Mouse (Mus musculus): ENCODE measurements at regions not wholly inside any gene's neighbourhood (a gene's known extent, or its start where the extent isn't known, plus 50 kb on each side); places are given as distances from the start of the nearest gene placed in this dataset.

DNA sequence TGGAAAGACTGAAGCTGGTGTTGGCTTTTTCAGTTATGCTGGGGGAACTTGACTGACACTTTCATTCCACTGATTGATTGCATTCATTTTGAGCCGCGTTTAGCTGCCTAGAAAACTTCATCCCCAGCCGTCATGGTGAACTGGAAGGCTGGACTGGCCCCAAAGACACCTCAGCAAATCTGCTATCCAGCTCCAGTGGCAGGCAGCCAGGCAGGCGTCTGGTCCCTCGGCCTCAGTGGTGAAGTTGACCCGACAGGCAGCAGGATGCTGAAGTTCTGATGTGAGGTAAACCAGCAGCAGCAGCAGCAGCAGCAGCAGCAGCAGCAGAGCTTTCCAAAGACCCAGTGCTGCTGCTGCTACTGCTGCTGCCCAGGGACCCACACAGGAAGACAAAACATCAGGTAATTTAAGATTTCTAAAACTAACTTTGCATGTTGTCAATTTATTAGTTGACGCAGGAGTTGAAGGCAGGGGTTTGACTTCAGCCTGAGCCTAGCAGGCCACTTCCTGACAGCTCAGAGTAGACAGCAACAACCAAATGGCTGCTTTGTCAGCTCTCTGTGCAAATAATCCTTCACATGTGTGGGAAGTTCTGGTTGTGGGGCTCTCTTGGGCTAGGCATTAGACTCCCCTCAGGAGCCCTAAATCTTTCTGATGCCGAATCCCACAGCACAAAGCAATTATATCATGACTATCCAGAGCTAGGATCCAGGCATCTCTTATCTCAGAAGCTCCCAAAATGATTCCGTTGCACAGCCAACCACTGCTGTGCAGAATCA, 200.4 kb upstream of the Nhs start:
- 59% methylated on average over 9 of the region's 9 CpGs for WGBS

GRCm38 (mm10) chrX:162348341-162348740, 188.8 kb upstream of the Nhs start:
- no peak overlapping the region for H3K9ac ChIP-seq (ENCODE audit: low read depth, low read length)
- no peaks in the 10 kb centered on the region for H3K36me3 ChIP-seq (ENCODE audit: control insufficient read depth, insufficient read depth, low read length)
- H3K4me1 ChIP-seq (ENCODE audit: control insufficient read depth, insufficient read depth, low read depth, low read length) = no peaks in the 10 kb centered on the region
- 54% methylated on average over 4 of the region's 4 CpGs for WGBS
- no peak overlapping the region for H3K27ac ChIP-seq (ENCODE audit: low read depth, low read length)
- H3K27me3 ChIP-seq (replicated peaks; ENCODE audit: control insufficient read depth, insufficient read depth, low read length) = 0 out of 2 replicates have a peak, but pooled peaks cover 2% of the 10 kb centered on the region
- no peaks in the 10 kb centered on the region for H3K9me3 ChIP-seq (ENCODE audit: control insufficient read depth, low read length)
- H3K4me3 ChIP-seq (ENCODE audit: low read length) = no peak overlapping the region
- no peak overlapping the region for H3K4me2 ChIP-seq (ENCODE audit: low read length)
- ATAC-seq = no peak

More for the DNA sequence above, 200.4 kb upstream of the Nhs start:
- Histone ChIP-seq H3K27me3 (replicated peaks; ENCODE audit: control insufficient read depth, insufficient read depth, low read length) (no peaks in the 10 kb centered on the region; the same call in 1 of the 2 replicates), H3K9me3 (ENCODE audit: control insufficient read depth, low read length) (no peaks in the 10 kb centered on the region), H3K27ac (ENCODE audit: low read depth, low read length) (no peak overlapping the region), H3K36me3 (ENCODE audit: control insufficient read depth, insufficient read depth, low read length) (no peaks in the 10 kb centered on the region), H3K4me3 (ENCODE audit: low read length) (no peak overlapping the region), H3K4me1 (ENCODE audit: control insufficient read depth, insufficient read depth, low read depth, low read length) (no peaks in the 10 kb centered on the region), H3K4me2 (ENCODE audit: low read length) (no peak overlapping the region), H3K9ac (ENCODE audit: low read depth, low read length) (no peak overlapping the region)
- no peak for ATAC-seq

GRCm38 (mm10) chrX:162347886-162348285, 188.4 kb upstream of the Nhs start:
- no peak overlapping the region for H3K4me2 ChIP-seq (ENCODE audit: low read length)
- no peak overlapping the region for H3K27ac ChIP-seq (ENCODE audit: low read depth, low read length)
- WGBS = 66% methylated on average over 2 of the region's 2 CpGs
- H3K4me3 ChIP-seq (ENCODE audit: low read length) = no peak overlapping the region
- H3K4me1 ChIP-seq (ENCODE audit: control insufficient read depth, insufficient read depth, low read depth, low read length) = no peaks in the 10 kb centered on the region
- 0 out of 2 replicates have a peak, but pooled peaks cover 2% of the 10 kb centered on the region for H3K27me3 ChIP-seq (replicated peaks; ENCODE audit: control insufficient read depth, insufficient read depth, low read length)
- no peaks in the 10 kb centered on the region for H3K9me3 ChIP-seq (ENCODE audit: control insufficient read depth, low read length)
- H3K36me3 ChIP-seq (ENCODE audit: control insufficient read depth, insufficient read depth, low read length) = no peaks in the 10 kb centered on the region
- no peak for ATAC-seq
- no peak overlapping the region for H3K9ac ChIP-seq (ENCODE audit: low read depth, low read length)

GRCm38 (mm10) chrX:162345497-162346143, 186.1 kb upstream of the Nhs start:
- Histone ChIP-seq H3K4me2 (ENCODE audit: low read length) (no peak overlapping the region), H3K9me3 (ENCODE audit: control insufficient read depth, low read length) (no peaks in the 10 kb centered on the region), H3K36me3 (ENCODE audit: control insufficient read depth, insufficient read depth, low read length) (no peaks in the 10 kb centered on the region), H3K27ac (ENCODE audit: low read depth, low read length) (no peak overlapping the region), H3K27me3 (replicated peaks; ENCODE audit: control insufficient read depth, insufficient read depth, low read length) (0 out of 2 replicates have a peak, but pooled peaks cover 2% of the 10 kb centered on the region), H3K4me1 (ENCODE audit: control insufficient read depth, insufficient read depth, low read depth, low read length) (no peaks in the 10 kb centered on the region), H3K4me3 (ENCODE audit: low read length) (no peak overlapping the region), H3K9ac (ENCODE audit: low read depth, low read length) (no peak overlapping the region)
- ATAC-seq = no peak
- WGBS = 69% methylated on average over 3 of the region's 3 CpGs

GRCm38 (mm10) chrX:162332121-162332520, 172.6 kb upstream of the Nhs start:
- Histone ChIP-seq H3K4me1 (ENCODE audit: control insufficient read depth, insufficient read depth, low read depth, low read length) (no peaks in the 10 kb centered on the region), H3K27me3 (replicated peaks; ENCODE audit: control insufficient read depth, insufficient read depth, low read length) (no peaks in the 10 kb centered on the region), H3K4me3 (ENCODE audit: low read length) (no peak overlapping the region), H3K27ac (ENCODE audit: low read depth, low read length) (no peak overlapping the region), H3K36me3 (ENCODE audit: control insufficient read depth, insufficient read depth, low read length) (no peaks in the 10 kb centered on the region), H3K9ac (ENCODE audit: low read depth, low read length) (no peak overlapping the region), H3K4me2 (ENCODE audit: low read length) (no peak overlapping the region), H3K9me3 (ENCODE audit: control insufficient read depth, low read length) (no peaks in the 10 kb centered on the region)
- no peak for ATAC-seq
- WGBS = 91% methylated on average over 5 of the region's 5 CpGs

DNA sequence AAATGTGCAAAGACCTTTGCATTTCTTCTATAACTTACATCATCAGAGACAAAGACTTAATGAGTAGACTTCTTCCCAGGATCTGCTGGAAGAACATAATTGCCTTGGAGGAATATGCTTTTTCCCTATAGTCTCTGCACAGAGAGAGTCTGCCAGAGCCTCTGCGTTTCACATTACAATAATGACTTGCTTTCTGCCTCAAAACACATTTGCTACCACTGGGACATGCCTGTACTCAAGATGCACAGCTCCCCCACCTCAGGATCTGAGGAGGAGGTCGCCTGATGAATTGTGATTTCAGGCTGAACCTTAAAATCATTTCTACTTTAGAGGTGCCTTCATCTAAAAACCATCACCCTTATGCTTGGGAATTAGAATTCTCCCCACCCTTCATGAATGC, 148.1 kb upstream of the Nhs start:
- Histone ChIP-seq H3K4me2 (ENCODE audit: low read length) (no peak overlapping the region), H3K27me3 (replicated peaks; ENCODE audit: control insufficient read depth, insufficient read depth, low read length) (no peaks in the 10 kb centered on the region), H3K9ac (ENCODE audit: low read depth, low read length) (no peak overlapping the region), H3K4me3 (ENCODE audit: low read length) (no peak overlapping the region), H3K9me3 (ENCODE audit: control insufficient read depth, low read length) (no peaks in the 10 kb centered on the region), H3K27ac (ENCODE audit: low read depth, low read length) (no peak overlapping the region), H3K4me1 (ENCODE audit: control insufficient read depth, insufficient read depth, low read depth, low read length) (no peaks in the 10 kb centered on the region), H3K36me3 (ENCODE audit: control insufficient read depth, insufficient read depth, low read length) (no peaks in the 10 kb centered on the region)
- 57% methylated on average over 2 of the region's 2 CpGs for WGBS
- peak; percentile 63; the same call in 1 of the 2 replicates for ATAC-seq

GRCm38 (mm10) chrX:162304145-162304544, 144.6 kb upstream of the Nhs start:
- H3K4me3 ChIP-seq (ENCODE audit: low read length) = no peak overlapping the region
- H3K36me3 ChIP-seq (ENCODE audit: control insufficient read depth, insufficient read depth, low read length) = no peaks in the 10 kb centered on the region
- H3K4me1 ChIP-seq (ENCODE audit: control insufficient read depth, insufficient read depth, low read depth, low read length) = no peaks in the 10 kb centered on the region
- no peak overlapping the region for H3K4me2 ChIP-seq (ENCODE audit: low read length)
- no peaks in the 10 kb centered on the region for H3K27me3 ChIP-seq (replicated peaks; ENCODE audit: control insufficient read depth, insufficient read depth, low read length)
- no peak for ATAC-seq
- H3K9ac ChIP-seq (ENCODE audit: low read depth, low read length) = no peak overlapping the region
- H3K9me3 ChIP-seq (ENCODE audit: control insufficient read depth, low read length) = no peaks in the 10 kb centered on the region
- H3K27ac ChIP-seq (ENCODE audit: low read depth, low read length) = no peak overlapping the region

- Histone ChIP-seq H3K4me3 (ENCODE audit: low read length) (no peak overlapping the region), H3K9ac (ENCODE audit: low read depth, low read length) (no peak overlapping the region), H3K27me3 (replicated peaks; ENCODE audit: control insufficient read depth, insufficient read depth, low read length) (no peaks in the 10 kb centered on the region), H3K9me3 (ENCODE audit: control insufficient read depth, low read length) (no peaks in the 10 kb centered on the region), H3K4me1 (ENCODE audit: control insufficient read depth, insufficient read depth, low read depth, low read length) (no peaks in the 10 kb centered on the region), H3K4me2 (ENCODE audit: low read length) (no peak overlapping the region), H3K27ac (ENCODE audit: low read depth, low read length) (no peak overlapping the region), H3K36me3 (ENCODE audit: control insufficient read depth, insufficient read depth, low read length) (no peaks in the 10 kb centered on the region)
- no peak for ATAC-seq
Measured at GRCm38 (mm10) chrX:162302788-162303187, 143.3 kb upstream of the Nhs start.

GRCm38 (mm10) chrX:162291234-162291633, 131.7 kb upstream of the Nhs start:
- no peak overlapping the region for H3K9ac ChIP-seq (ENCODE audit: low read depth, low read length)
- no peak overlapping the region for H3K4me2 ChIP-seq (ENCODE audit: low read length)
- no peaks in the 10 kb centered on the region for H3K27me3 ChIP-seq (replicated peaks; ENCODE audit: control insufficient read depth, insufficient read depth, low read length)
- no peak for ATAC-seq
- H3K36me3 ChIP-seq (ENCODE audit: control insufficient read depth, insufficient read depth, low read length) = no peaks in the 10 kb centered on the region
- no peak overlapping the region for H3K4me3 ChIP-seq (ENCODE audit: low read length)
- peaks cover 3% of the 10 kb centered on the region for H3K9me3 ChIP-seq (ENCODE audit: control insufficient read depth, low read length)
- H3K27ac ChIP-seq (ENCODE audit: low read depth, low read length) = no peak overlapping the region
- H3K4me1 ChIP-seq (ENCODE audit: control insufficient read depth, insufficient read depth, low read depth, low read length) = no peaks in the 10 kb centered on the region
- 94% methylated on average over 1 of the region's 1 CpGs for WGBS
